Mouse (Mus musculus) forebrain, embryonic 14.5 days (tissue): ENCODE results near the gene Olfr525. TPM values are rescaled to one million over a fixed set of nuclear protein-coding genes. Genes with fewer than 3 reads are reported as not detected.

ENCODE experiments used
- ATAC-seq: fragments of 200-750 bp; cut with Nextera tagmentation; 2 replicates; pipeline ENCODE4 v1.8.0; 2017; ENCODE audit warnings: mild to moderate bottlenecking, moderate library complexity
- DNase-seq: peaks from one replicate; pipeline ENCODE4 v3.0.0-alpha.2; 2015; ENCODE audit warnings: low spot score
- H3K27ac ChIP-seq: fragments of 300-500 bp; sonication (generic); 2 replicates; pipeline ENCODE4 v1.5.1; 2014; ENCODE audit warnings: low read depth, mild to moderate bottlenecking, control low read depth, low read length, moderate library complexity
- H3K27me3 ChIP-seq: fragments of 300-500 bp; sonication (generic); replicated peaks from 2 replicates; pipeline ENCODE4 v1.6.1; 2014; ENCODE audit warnings: low read length, control low read depth, mixed read lengths; ENCODE audit not compliant: control insufficient read depth, insufficient read depth
- H3K36me3 ChIP-seq: fragments of 300-500 bp; sonication (generic); 2 replicates; pipeline ENCODE4 v1.6.1; 2014; ENCODE audit warnings: low read length, control low read depth; ENCODE audit not compliant: control insufficient read depth, insufficient read depth
- H3K4me1 ChIP-seq: fragments of 300-500 bp; sonication (generic); 2 replicates; pipeline ENCODE4 v1.6.1; 2014; ENCODE audit warnings: antibody characterized with exemption, low read length, control low read depth; ENCODE audit not compliant: control insufficient read depth, insufficient read depth
- H3K4me2 ChIP-seq: fragments of 300-500 bp; sonication (generic); 2 replicates; pipeline ENCODE4 v1.6.1; 2014; ENCODE audit warnings: mild to moderate bottlenecking, control low read depth, low read length
- H3K4me3 ChIP-seq: fragments of 300-500 bp; sonication (generic); 2 replicates; pipeline ENCODE4 v1.5.1; 2014; ENCODE audit warnings: low read depth, low read length, control low read depth
- H3K9ac ChIP-seq: fragments of 300-500 bp; sonication (generic); 2 replicates; pipeline ENCODE4 v1.6.1; 2014; ENCODE audit warnings: mild to moderate bottlenecking, low read length, control low read depth, moderate library complexity
- H3K9me3 ChIP-seq: fragments of 300-500 bp; sonication (generic); replicated peaks from 2 replicates; pipeline ENCODE4 v1.6.1; 2016; ENCODE audit warnings: low read length, control low read depth, mixed read lengths; ENCODE audit not compliant: control insufficient read depth
- WGBS: fragments of 180-500 bp; shearing (Covaris S2); extraction: QIAGEN DNeasy Blood & Tissue Kit; methylation state at CpG from one replicate; pipeline ENCODE4 v1.1.7; 2014; 5-methylcytosine and 5-hydroxymethylcytosine counted together
- polyA plus RNA-seq: library from polyadenylated mRNA; unstranded; fragments of >200 nt; fragmentation: Nextera tagmentation; extraction: Ambion mirVana; gene quantifications from 2 replicates; pipeline ENCODE4 v1.2.1, GENCODE M21; 2014

Olfr525 gene
- polyA plus RNA-seq, 1 experiment from 2014 or later, result not detected

GRCm38 (mm10) chr7:140374300-140374699, 53.6 kb downstream of the Olfr525 start:
- H3K27me3 ChIP-seq, result no peaks in the 10 kb centered on the region
- WGBS, result 82% methylated on average over 4 of the region's 4 CpGs
- no peaks in the 10 kb centered on the region for H3K9me3 ChIP-seq
- H3K36me3 ChIP-seq, result no peaks in the 10 kb centered on the region
- no peak overlapping the region for H3K9ac ChIP-seq
- no peak overlapping the region for H3K27ac ChIP-seq
- no peak overlapping the region for H3K4me3 ChIP-seq
- DNase-seq, result no peak
- no peaks in the 10 kb centered on the region for H3K4me1 ChIP-seq
- no peak overlapping the region for H3K4me2 ChIP-seq
- no peak for ATAC-seq

GRCm38 (mm10) chr7:140376231-140376630, 55.6 kb downstream of the Olfr525 start, which contains the start of gene Olfr530:
TSS of gene Olfr530 (minus strand) at chr7:140376331.
- Histone ChIP-seq H3K4me2 (no peak within 1 kb of the TSS), H3K27ac (no peak within 1 kb of the TSS), H3K4me3 (no peak within 1 kb of the TSS), H3K4me1 (no peaks in the 10 kb centered on the region), H3K9me3 (no peaks in the 10 kb centered on the region), H3K9ac (no peak within 1 kb of the TSS), H3K36me3 (no peaks in the 10 kb centered on the region), H3K27me3 (no peaks in the 10 kb centered on the region)
- ATAC-seq, result no peak
- WGBS, result 78% methylated on average over 1 of the region's 1 CpGs
- no peak for DNase-seq

DNA sequence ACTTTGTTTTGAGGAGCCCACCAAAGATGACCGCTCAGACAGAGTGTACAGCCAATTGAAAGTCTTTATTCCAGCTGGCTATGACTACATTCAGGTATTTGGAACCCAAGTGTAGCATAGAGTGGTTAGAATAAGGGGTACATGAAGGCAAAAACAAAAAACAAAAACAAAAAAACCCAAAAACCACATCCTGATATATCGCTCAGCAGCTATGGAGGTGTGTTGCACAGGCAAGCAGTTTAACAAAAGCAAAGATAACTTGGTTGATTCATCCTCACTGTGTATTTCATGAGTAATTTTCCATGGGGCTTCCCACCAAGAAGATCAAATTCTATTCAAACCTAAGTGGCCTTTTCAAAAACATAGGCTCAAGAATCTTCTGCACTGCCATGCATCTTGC, 56.3 kb downstream of the Olfr525 start:
- Histone ChIP-seq H3K9ac (no peak overlapping the region), H3K4me1 (no peaks in the 10 kb centered on the region), H3K4me3 (no peak overlapping the region), H3K4me2 (no peak overlapping the region), H3K27me3 (no peaks in the 10 kb centered on the region), H3K36me3 (no peaks in the 10 kb centered on the region), H3K9me3 (no peaks in the 10 kb centered on the region), H3K27ac (no peak overlapping the region)
- 96% methylated on average over 2 of the region's 2 CpGs for whole genome bisulfite sequencing
- DNase-seq (no peak), ATAC-seq (no peak)

Other genes starting within 250 kb of the Olfr525 start
- 114 and 141 TPM in 2 replicates for gene Caly, start 238.3 kb upstream of the Olfr525 start, polyA plus RNA-seq
- gene Prap1, start 227.5 kb upstream of the Olfr525 start, polyA plus RNA-seq, result not detected in 2 replicates
- gene Fuom, start 218.4 kb upstream of the Olfr525 start, polyA plus RNA-seq, result 19.7 and 23.9 TPM in 2 replicates
- gene Paox, start 205.1 kb upstream of the Olfr525 start, polyA plus RNA-seq, result 7.2 and 8.8 TPM in 2 replicates
- gene Echs1, start 204.4 kb upstream of the Olfr525 start, polyA plus RNA-seq, result 138 and 154 TPM in 2 replicates
- gene Mtg1, start 183.3 kb upstream of the Olfr525 start, polyA plus RNA-seq, result 40.7 and 42.9 TPM in 2 replicates
- 7.9 and 9.7 TPM in 2 replicates for gene Sprn, start 166.0 kb upstream of the Olfr525 start, polyA plus RNA-seq
- gene Olfr522, start 156.1 kb upstream of the Olfr525 start, polyA plus RNA-seq, result not detected in 2 replicates
- gene Olfr523, start 147.6 kb upstream of the Olfr525 start, polyA plus RNA-seq, result not detected in 2 replicates
- gene Olfr524, start 114.9 kb upstream of the Olfr525 start, polyA plus RNA-seq, result not detected in 2 replicates
- not detected in 2 replicates for gene Cd163l1, start 102.6 kb upstream of the Olfr525 start, polyA plus RNA-seq
- gene 5830411N06Rik, start 73.6 kb upstream of the Olfr525 start, polyA plus RNA-seq, result not detected in 2 replicates
- gene Olfr527, start 13.2 kb downstream of the Olfr525 start, polyA plus RNA-seq, result not detected in 2 replicates
- gene Olfr60, start 40.8 kb downstream of the Olfr525 start, polyA plus RNA-seq, result not detected in 2 replicates
- not detected in 2 replicates for gene Olfr530, start 55.5 kb downstream of the Olfr525 start, polyA plus RNA-seq
- not detected in 2 replicates for gene Olfr531, start 82.1 kb downstream of the Olfr525 start, polyA plus RNA-seq
- not detected in 2 replicates for gene Olfr532, start 100.8 kb downstream of the Olfr525 start, polyA plus RNA-seq
- not detected in 2 replicates for gene Olfr533, start 142.5 kb downstream of the Olfr525 start, polyA plus RNA-seq
- not detected in 2 replicates for gene Olfr535, start 163.4 kb downstream of the Olfr525 start, polyA plus RNA-seq
- not detected in 2 replicates for gene Olfr536, start 186.5 kb downstream of the Olfr525 start, polyA plus RNA-seq
- gene Olfr538, start 247.0 kb downstream of the Olfr525 start, polyA plus RNA-seq, result not detected in 2 replicates